Mouse (Mus musculus): Measurements from ENCODE around the gene Rbp3. TPM values are rescaled to one million over a fixed set of nuclear protein-coding genes. Genes with fewer than 3 reads are reported as not detected.

Gene Rbp3
- polyA plus RNA-seq (2017; shearing (Covaris generic)), result not detected

DNA sequence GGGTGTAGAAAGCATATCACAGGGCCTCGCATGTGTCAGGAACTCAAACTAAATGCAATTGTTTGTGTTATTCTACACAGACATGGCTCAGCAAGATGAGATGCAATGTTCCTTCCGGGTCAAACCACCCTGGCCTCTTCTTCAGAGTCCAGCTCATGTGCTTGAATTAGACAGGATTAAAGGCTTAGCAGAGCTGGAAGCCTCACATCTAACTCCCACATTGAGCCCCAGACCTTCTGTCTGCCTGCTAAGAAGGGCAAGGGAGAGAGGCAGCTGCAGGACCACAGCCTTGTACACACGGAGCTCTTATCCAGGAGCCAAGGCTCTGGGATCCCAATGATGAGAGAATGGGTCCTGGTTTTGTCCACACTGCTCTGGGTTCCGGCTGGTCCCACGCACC, at the start of gene Rbp3:
Rbp3 (plus strand) TSS at position 243 of the 400 bp plus-strand sequence.

DNA sequence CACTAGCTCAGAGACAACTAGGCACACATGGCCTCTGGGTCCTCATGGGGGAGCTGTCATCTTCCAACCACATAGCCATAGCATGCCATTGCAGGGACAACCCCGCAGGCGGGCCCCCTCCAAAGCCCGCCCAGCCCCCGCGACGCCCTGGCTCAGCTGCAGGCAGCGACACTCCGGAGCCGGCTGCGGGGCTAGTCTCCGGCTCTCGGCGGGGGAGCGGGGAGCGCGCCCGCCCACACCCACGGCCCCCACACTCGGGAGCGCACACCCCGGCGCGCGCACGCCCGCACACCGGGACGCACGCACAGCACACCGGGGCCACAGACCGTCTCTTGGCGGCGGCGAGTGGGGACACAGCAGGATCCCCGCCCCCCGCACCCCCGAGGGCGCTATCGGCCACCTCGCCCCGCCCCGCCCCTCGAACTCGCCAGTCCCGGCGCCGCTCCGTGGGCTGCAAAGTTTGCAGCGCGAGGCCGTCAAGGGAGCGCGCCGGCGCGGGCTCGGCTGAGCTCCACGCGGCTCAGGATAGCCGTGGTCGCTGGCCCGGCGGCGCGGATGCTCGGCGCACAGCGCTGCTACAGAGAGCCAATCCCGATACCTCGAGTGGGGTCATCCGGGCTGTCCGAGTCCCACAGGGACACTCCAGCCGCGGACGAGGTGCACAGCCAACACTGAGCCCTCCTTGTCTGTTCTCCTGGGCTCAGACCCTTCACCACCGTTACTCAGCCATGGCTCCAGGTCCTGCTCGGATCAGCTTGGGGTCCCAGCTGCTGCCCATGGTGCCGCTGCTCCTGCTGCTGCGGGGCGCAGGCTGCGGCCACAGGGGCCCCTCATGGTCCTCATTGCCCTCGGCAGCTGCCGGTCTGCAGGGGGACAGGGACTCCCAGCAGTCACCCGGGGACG, 30.4 kb upstream of the Rbp3 start, which contains the start of gene Gdf10:
Gdf10 (plus strand) TSS at position 420 of the 903 bp plus-strand sequence.

DNA sequence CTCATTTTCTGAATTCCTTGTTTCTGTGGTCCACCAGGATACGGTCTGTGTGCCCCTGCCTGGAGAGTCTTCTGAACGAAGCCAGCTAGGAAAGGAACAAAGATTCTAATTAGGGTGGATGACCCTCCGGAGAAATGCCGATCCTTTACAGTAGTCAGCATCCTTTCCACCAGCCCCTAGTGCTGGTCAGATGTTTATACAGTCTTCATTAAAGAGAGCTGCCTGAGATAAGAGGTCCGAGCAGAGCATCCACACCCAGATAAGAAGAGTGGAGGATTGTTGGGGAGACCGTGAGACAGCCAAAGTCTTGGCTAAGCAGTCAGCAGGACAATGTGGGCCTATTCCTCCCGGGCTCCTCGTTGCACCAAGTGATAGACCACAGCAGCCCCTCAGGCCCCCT, 13.1 kb upstream of the Rbp3 start, which contains the start of gene Gdf2:
Gdf2 (plus strand) TSS at position 301 of the 400 bp plus-strand sequence.

DNA sequence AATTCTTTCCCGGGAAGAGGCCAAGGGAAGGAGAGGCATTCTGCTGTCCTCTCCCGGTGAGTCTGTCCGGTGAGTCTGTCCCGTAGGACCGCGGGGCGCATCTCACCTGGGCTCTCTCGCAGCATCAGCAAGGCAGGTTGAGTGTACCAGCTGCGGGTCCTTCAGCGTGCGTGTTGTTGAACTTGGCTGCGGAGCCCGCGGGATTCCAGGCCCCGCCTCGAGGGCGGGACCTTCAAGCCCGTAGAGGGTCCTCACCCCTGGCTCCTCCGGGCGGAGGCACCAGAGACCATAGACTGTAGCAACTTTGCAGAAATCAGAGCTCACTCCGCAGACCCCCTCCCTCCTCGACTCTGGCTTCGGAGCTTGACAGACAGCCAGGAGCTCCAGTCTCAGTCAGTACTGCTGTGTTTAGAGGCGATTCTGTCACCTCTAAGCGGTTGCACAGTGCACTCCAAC, 24.8 kb downstream of the Rbp3 start, which contains the start of gene Zfp488:
Zfp488 (minus strand) TSS at position 161 of the 456 bp plus-strand sequence.

Other genes with a start within 250 kb of the Rbp3 start
- not detected for gene Gdf10, start 30.4 kb upstream of the Rbp3 start, polyA plus RNA-seq (2017; shearing (Covaris generic))
- gene Gdf2, start 13.0 kb upstream of the Rbp3 start, polyA plus RNA-seq (2017; shearing (Covaris generic)), result not detected
- not detected for gene Zfp488, start 24.8 kb downstream of the Rbp3 start, polyA plus RNA-seq (2017; shearing (Covaris generic))
- gene Gm30083, start 61.2 kb downstream of the Rbp3 start, polyA plus RNA-seq (2017; shearing (Covaris generic)), result not detected
- gene Gm5460, start 62.8 kb downstream of the Rbp3 start, polyA plus RNA-seq (2017; shearing (Covaris generic)), result not detected
- not detected for gene Antxrl, start 98.7 kb downstream of the Rbp3 start, polyA plus RNA-seq (2017; shearing (Covaris generic))
- not detected for gene Anxa8, start 132.0 kb downstream of the Rbp3 start, polyA plus RNA-seq (2017; shearing (Covaris generic))
- not detected for gene A630023A22Rik, start 148.8 kb downstream of the Rbp3 start, polyA plus RNA-seq (2017; shearing (Covaris generic))
- not detected for gene Npy4r, start 198.5 kb downstream of the Rbp3 start, polyA plus RNA-seq (2017; shearing (Covaris generic))
- gene Gprin2, start 247.7 kb downstream of the Rbp3 start, polyA plus RNA-seq (2017; shearing (Covaris generic)), result 0.09 TPM

Data from inflammation-experienced regulatory T-cells, adult 16 weeks (primary cell).